Mouse (Mus musculus): ENCODE measurements around the gene Nfkbie.

Nfkbie gene

DNA sequence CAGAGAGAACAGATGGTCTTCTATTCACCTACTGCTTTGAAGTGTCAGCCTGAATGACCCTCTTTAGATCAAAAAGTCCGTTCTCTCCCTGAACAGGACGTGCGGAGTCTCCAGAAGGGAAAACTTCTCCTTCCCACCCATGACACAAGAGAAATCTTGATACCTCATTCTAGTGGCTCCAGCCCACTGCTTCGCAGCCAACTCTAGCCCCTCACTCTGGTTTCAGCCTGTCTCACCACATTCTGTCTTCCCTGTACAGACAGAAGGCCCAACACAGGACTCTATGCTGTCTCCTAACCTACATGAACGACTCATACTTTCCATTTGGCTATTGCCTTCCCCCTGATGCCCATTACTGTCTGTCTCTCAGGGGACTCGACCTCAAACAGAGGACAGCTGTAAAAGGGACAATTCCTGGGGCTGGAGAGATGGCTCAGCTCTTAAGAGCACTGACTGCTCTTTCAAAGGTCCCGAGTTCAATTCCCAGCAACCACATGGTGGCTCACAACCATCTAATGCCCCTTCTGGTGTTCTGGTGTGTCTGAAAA is 4.2 kb upstream of the Nfkbie start:
- Histone ChIP-seq H3K4me1 (replicated peaks; ENCODE audit: low read depth, low read length) (peaks cover 57% of the 10 kb centered on the region), H3K27me3 (ENCODE audit: insufficient read depth, low read length) (peaks cover 37% of the 10 kb centered on the region), H3K36me3 (ENCODE audit: insufficient read depth, low read length) (no peaks in the 10 kb centered on the region), H3K9me3 (ENCODE audit: low read length) (no peaks in the 10 kb centered on the region), H3K4me3 (replicated peaks; ENCODE audit: low read length) (no peak overlapping the region)
- TF ChIP-seq CTCF (conservative IDR thresholded peaks at IDR 0.05; ENCODE audit: low read length), result no peak
- TF ChIP-seq POU5F1 (IDR thresholded peaks at IDR 0.05; ENCODE audit: borderline replicate concordance, low read length), result no peak
- TF ChIP-seq NANOG (IDR thresholded peaks at IDR 0.05; ENCODE audit: borderline replicate concordance, low read length), result no peak

GRCm38 (mm10) chr17:45551816-45552451 is 3.6 kb upstream of the Nfkbie start:
- TF ChIP-seq POU5F1 (IDR thresholded peaks at IDR 0.05; ENCODE audit: borderline replicate concordance, low read length) (no peak), CTCF (conservative IDR thresholded peaks at IDR 0.05; ENCODE audit: low read length) (peak; percentile 95)
- H3K27me3 ChIP-seq (ENCODE audit: insufficient read depth, low read length), result peaks cover 37% of the 10 kb centered on the region
- no peaks in the 10 kb centered on the region for H3K36me3 ChIP-seq (ENCODE audit: insufficient read depth, low read length)
- H3K4me3 ChIP-seq (replicated peaks; ENCODE audit: low read length), result no peak overlapping the region
- peaks cover 57% of the 10 kb centered on the region for H3K4me1 ChIP-seq (replicated peaks; ENCODE audit: low read depth, low read length)
- H3K9me3 ChIP-seq (ENCODE audit: low read length), result no peaks in the 10 kb centered on the region

DNA sequence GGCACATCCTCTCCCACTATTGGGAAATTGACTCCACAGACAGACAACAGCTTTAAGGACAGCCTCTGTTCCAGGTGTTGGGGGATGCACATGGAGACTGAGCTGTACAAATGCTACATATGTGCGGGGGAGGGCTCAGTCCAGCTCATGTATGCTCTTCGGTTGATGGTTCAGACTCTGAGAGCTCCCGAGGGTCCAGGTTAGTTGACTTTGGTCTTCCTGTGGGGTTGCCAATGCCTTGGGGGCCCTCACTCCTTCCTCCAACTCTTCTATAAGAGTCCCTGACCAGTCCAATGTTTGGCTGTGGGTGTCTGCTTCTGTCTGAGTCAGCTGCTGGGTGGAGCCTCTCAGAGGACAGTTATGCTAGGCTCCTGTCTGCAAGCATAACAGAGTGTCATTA is 2.4 kb upstream of the Nfkbie start:
- Histone ChIP-seq H3K4me1 (replicated peaks; ENCODE audit: low read depth, low read length) (peaks cover 64% of the 10 kb centered on the region), H3K9me3 (ENCODE audit: low read length) (no peaks in the 10 kb centered on the region), H3K27me3 (ENCODE audit: insufficient read depth, low read length) (peaks cover 33% of the 10 kb centered on the region), H3K4me3 (replicated peaks; ENCODE audit: low read length) (no peak overlapping the region), H3K36me3 (ENCODE audit: insufficient read depth, low read length) (no peaks in the 10 kb centered on the region)
- TF ChIP-seq NANOG (IDR thresholded peaks at IDR 0.05; ENCODE audit: borderline replicate concordance, low read length) (no peak), POU5F1 (IDR thresholded peaks at IDR 0.05; ENCODE audit: borderline replicate concordance, low read length) (no peak), CTCF (conservative IDR thresholded peaks at IDR 0.05; ENCODE audit: low read length) (no peak)

GRCm38 (mm10) chr17:45554420-45554819 is 1.1 kb upstream of the Nfkbie start:
- H3K9me3 ChIP-seq (ENCODE audit: low read length), result no peaks in the 10 kb centered on the region
- H3K4me1 ChIP-seq (replicated peaks; ENCODE audit: low read depth, low read length), result peaks cover 70% of the 10 kb centered on the region
- no peak for TF ChIP-seq POU5F1 (IDR thresholded peaks at IDR 0.05; ENCODE audit: borderline replicate concordance, low read length)
- TF ChIP-seq NANOG (IDR thresholded peaks at IDR 0.05; ENCODE audit: borderline replicate concordance, low read length), result no peak
- no peak for TF ChIP-seq CTCF (conservative IDR thresholded peaks at IDR 0.05; ENCODE audit: low read length)
- peaks cover 10% of the 10 kb centered on the region; the same call in 1 of the 2 replicates for H3K36me3 ChIP-seq (ENCODE audit: insufficient read depth, low read length)
- H3K27me3 ChIP-seq (ENCODE audit: insufficient read depth, low read length), result peaks cover 29% of the 10 kb centered on the region
- H3K4me3 ChIP-seq (replicated peaks; ENCODE audit: low read length), result no peak overlapping the region

DNA sequence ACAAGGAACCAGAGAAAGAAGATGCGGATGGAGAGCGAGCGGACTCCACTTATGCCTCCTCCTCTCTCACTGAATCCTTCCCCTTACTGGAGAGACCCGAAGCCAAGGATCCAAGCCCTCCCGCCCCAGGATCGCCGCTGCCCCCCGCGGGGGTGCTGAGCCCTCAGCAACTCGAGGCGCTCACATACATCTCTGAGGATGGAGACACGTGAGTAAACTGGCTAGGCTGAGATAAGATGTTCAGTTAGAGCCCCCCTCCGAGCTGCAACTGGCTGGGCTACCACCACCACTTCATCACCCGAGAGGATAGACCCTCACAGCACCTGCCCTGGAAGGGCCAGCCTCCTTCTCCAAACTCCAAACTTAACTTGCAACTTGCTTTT is 595 bp downstream of the Nfkbie start:
- TF ChIP-seq POU5F1 (IDR thresholded peaks at IDR 0.05; ENCODE audit: borderline replicate concordance, low read length), result no peak
- no peak for TF ChIP-seq CTCF (conservative IDR thresholded peaks at IDR 0.05; ENCODE audit: low read length)
- no peak for TF ChIP-seq NANOG (IDR thresholded peaks at IDR 0.05; ENCODE audit: borderline replicate concordance, low read length)
- Histone ChIP-seq H3K27me3 (ENCODE audit: insufficient read depth, low read length) (peaks cover 26% of the 10 kb centered on the region), H3K9me3 (ENCODE audit: low read length) (no peaks in the 10 kb centered on the region), H3K36me3 (ENCODE audit: insufficient read depth, low read length) (peaks cover 20% of the 10 kb centered on the region), H3K4me1 (replicated peaks; ENCODE audit: low read depth, low read length) (peaks cover 61% of the 10 kb centered on the region), H3K4me3 (replicated peaks; ENCODE audit: low read length) (peak overlapping the region; percentile 92)

GRCm38 (mm10) chr17:45556514-45557245 is 1.2 kb downstream of the Nfkbie start:
- H3K4me3 ChIP-seq (replicated peaks; ENCODE audit: low read length), result peak overlapping the region; percentile 92
- no peaks in the 10 kb centered on the region for H3K9me3 ChIP-seq (ENCODE audit: low read length)
- H3K36me3 ChIP-seq (ENCODE audit: insufficient read depth, low read length), result peaks cover 20% of the 10 kb centered on the region
- H3K4me1 ChIP-seq (replicated peaks; ENCODE audit: low read depth, low read length), result peaks cover 55% of the 10 kb centered on the region
- peaks cover 26% of the 10 kb centered on the region for H3K27me3 ChIP-seq (ENCODE audit: insufficient read depth, low read length)
- no peak for TF ChIP-seq NANOG (IDR thresholded peaks at IDR 0.05; ENCODE audit: borderline replicate concordance, low read length)
- no peak for TF ChIP-seq CTCF (conservative IDR thresholded peaks at IDR 0.05; ENCODE audit: low read length)
- TF ChIP-seq POU5F1 (IDR thresholded peaks at IDR 0.05; ENCODE audit: borderline replicate concordance, low read length), result no peak

- Histone ChIP-seq H3K4me3 (replicated peaks; ENCODE audit: low read length) (no peak overlapping the region), H3K27me3 (ENCODE audit: insufficient read depth, low read length) (peaks cover 26% of the 10 kb centered on the region), H3K9me3 (ENCODE audit: low read length) (no peaks in the 10 kb centered on the region), H3K36me3 (ENCODE audit: insufficient read depth, low read length) (peaks cover 23% of the 10 kb centered on the region), H3K4me1 (replicated peaks; ENCODE audit: low read depth, low read length) (peaks cover 51% of the 10 kb centered on the region)
- no peak for TF ChIP-seq POU5F1 (IDR thresholded peaks at IDR 0.05; ENCODE audit: borderline replicate concordance, low read length)
- TF ChIP-seq CTCF (conservative IDR thresholded peaks at IDR 0.05; ENCODE audit: low read length), result no peak
- no peak for TF ChIP-seq NANOG (IDR thresholded peaks at IDR 0.05; ENCODE audit: borderline replicate concordance, low read length)
Measured at GRCm38 (mm10) chr17:45557246-45557824, 1.8 kb downstream of the Nfkbie start.
